Comparison of ENCODE assay signal across 27 mouse cellular contexts in genomic region chr13:41817583-41817982, GRCm38 (mm10). TPM values are rescaled to one million over a fixed set of nuclear protein-coding genes. Genes with fewer than 3 reads are reported as not detected.
DNase-seq lines count a peak whose midpoint lies in the region; ATAC-seq and TF ChIP-seq lines count a peak whose summit lies in the region.
"Had no signal": no experiment of that assay in that cellular context is flagged by ENCODE, and none has a peak within 500 bp of the region (broad histone marks: within the 10 kb centered on the region; RNA-seq: fewer than 3 reads in every experiment).

No protein-coding gene starts in this region.

- no peak overlapping the region for H3K4me2 ChIP-seq in embryonic facial prominence, embryonic 14.5 days (ENCODE audit: low read depth, low read length)
- H3K4me2 ChIP-seq in kidney, embryonic 14.5 days (replicated peaks; ENCODE audit: low read depth, low read length): no peak overlapping the region
- H3K4me2 ChIP-seq: forebrain, embryonic 13.5 days; heart, embryonic 11.5 days; hindbrain, embryonic 13.5 days; limb, embryonic 13.5 days; liver, embryonic 13.5 days; midbrain, embryonic 12.5 days; stomach, embryonic 15.5 days had no signal

- TF ChIP-seq POLR2A in kidney, adult 2 months (IDR thresholded peaks at IDR 0.05; ENCODE audit: low read depth, low read length): no peak
- TF ChIP-seq POLR2A in small intestine, adult 2 months (IDR thresholded peaks at IDR 0.05; ENCODE audit: low read depth, low read length): no peak

- no peak for TF ChIP-seq CTCF in kidney, adult 2 months (conservative IDR thresholded peaks at IDR 0.05; ENCODE audit: insufficient read depth, insufficient read length, low read depth, low read length)
- no peak for TF ChIP-seq CTCF in small intestine, adult 2 months (IDR thresholded peaks at IDR 0.05; ENCODE audit: extremely low read depth, insufficient read length, insufficient replicate concordance, low read depth, low read length)

- no peaks in the 10 kb centered on the region for H3K36me3 ChIP-seq in embryonic facial prominence, embryonic 14.5 days (ENCODE audit: control insufficient read depth, insufficient read depth, low read length)
- no peaks in the 10 kb centered on the region for H3K36me3 ChIP-seq in embryonic facial prominence, embryonic 10.5 days (replicated peaks)
- H3K36me3 ChIP-seq in kidney, adult 2 months (ENCODE audit: control insufficient read depth, insufficient read depth, low read length): no peaks in the 10 kb centered on the region
- H3K36me3 ChIP-seq in kidney, embryonic 14.5 days (ENCODE audit: control insufficient read depth, insufficient read depth, low read length): no peaks in the 10 kb centered on the region
- peaks cover 9% of the 10 kb centered on the region for H3K36me3 ChIP-seq in small intestine, adult 2 months (ENCODE audit: control insufficient read depth, insufficient read depth, low read length)
- H3K36me3 ChIP-seq: hindbrain, embryonic 13.5 days; limb, embryonic 13.5 days; liver, embryonic 13.5 days; midbrain, embryonic 12.5 days; stomach, embryonic 15.5 days had no signal

- H3K9me3 ChIP-seq in embryonic facial prominence, embryonic 14.5 days (ENCODE audit: control insufficient read depth, low read length): no peaks in the 10 kb centered on the region
- no peaks in the 10 kb centered on the region for H3K9me3 ChIP-seq in embryonic facial prominence, embryonic 10.5 days
- no peaks in the 10 kb centered on the region for H3K9me3 ChIP-seq in kidney, embryonic 14.5 days (ENCODE audit: control insufficient read depth, low read length)
- H3K9me3 ChIP-seq: forebrain, embryonic 13.5 days; hindbrain, embryonic 13.5 days; limb, embryonic 13.5 days; liver, embryonic 13.5 days; midbrain, embryonic 12.5 days; stomach, embryonic 15.5 days had no signal

- WGBS in embryonic facial prominence, embryonic 14.5 days: 75% methylated on average over 4 of the region's 4 CpGs
- WGBS in embryonic facial prominence, embryonic 10.5 days: 97% methylated on average over 4 of the region's 4 CpGs
- 34% methylated on average over 4 of the region's 4 CpGs for WGBS in kidney, adult 2 months
- WGBS in kidney, embryonic 14.5 days: 65% methylated on average over 4 of the region's 4 CpGs
- WGBS in small intestine, adult 2 months: 24% methylated on average over 4 of the region's 4 CpGs

- H3K27me3 ChIP-seq in embryonic facial prominence, embryonic 14.5 days (replicated peaks; ENCODE audit: control insufficient read depth, insufficient read depth, low read length): no peaks in the 10 kb centered on the region
- H3K27me3 ChIP-seq in embryonic facial prominence, embryonic 10.5 days (replicated peaks; ENCODE audit: low read depth, poor library complexity, severe bottlenecking): no peaks in the 10 kb centered on the region
- H3K27me3 ChIP-seq in kidney, adult 2 months (replicated peaks; ENCODE audit: control insufficient read depth, insufficient read depth, low read length): no peaks in the 10 kb centered on the region
- H3K27me3 ChIP-seq in kidney, embryonic 14.5 days (ENCODE audit: control insufficient read depth, insufficient read depth, low read length): no peaks in the 10 kb centered on the region
- H3K27me3 ChIP-seq in small intestine, adult 2 months (ENCODE audit: control insufficient read depth, insufficient read depth, low read length): no peaks in the 10 kb centered on the region
- H3K27me3 ChIP-seq: CH12.LX; forebrain, embryonic 13.5 days; hindbrain, embryonic 13.5 days; limb, embryonic 13.5 days; liver, embryonic 13.5 days; megakaryocyte, embryonic 14.5 days; midbrain, embryonic 12.5 days; stomach, embryonic 15.5 days had no signal

- DNase-seq in embryonic facial prominence, embryonic 14.5 days (ENCODE audit: low spot score): peak; percentile 35
- DNase-seq in embryonic facial prominence, embryonic 10.5 days (ENCODE audit: low spot score): no peak
- peak; percentile 84 for DNase-seq in kidney, adult 2 months
- DNase-seq in lung, postnatal 10 days: peak; percentile 24
- DNase-seq in lung, postnatal 14 days: no peak
- DNase-seq in natural killer cell, adult 2 months (ENCODE audit: low spot score in 2 of 2): no peak
- DNase-seq: adrenal gland, adult 8-10 months; cerebellum, adult 2 months; cerebellum, postnatal 14 days; gastrocnemius, postnatal 10 days; heart, postnatal 4 days; layer of hippocampus, postnatal 36 days; liver, embryonic 13.5 days; lung, adult 2 months; lung, postnatal 4 days had no signal

- no peak overlapping the region for H3K27ac ChIP-seq in embryonic facial prominence, embryonic 14.5 days (replicated peaks; ENCODE audit: low read depth, low read length)
- H3K27ac ChIP-seq in embryonic facial prominence, embryonic 10.5 days (replicated peaks): no peak overlapping the region
- no peak overlapping the region for H3K27ac ChIP-seq in kidney, adult 2 months (ENCODE audit: insufficient read depth, low read depth, low read length)
- no peak overlapping the region for H3K27ac ChIP-seq in kidney, embryonic 14.5 days (ENCODE audit: low read depth, low read length)
- peak overlapping the region; percentile 88 for H3K27ac ChIP-seq in small intestine, adult 2 months (ENCODE audit: insufficient read depth, low read depth, low read length)
- H3K27ac ChIP-seq: forebrain, embryonic 13.5 days; hindbrain, embryonic 13.5 days; limb, embryonic 13.5 days; liver, embryonic 13.5 days; midbrain, embryonic 12.5 days; stomach, embryonic 15.5 days had no signal

- H3K4me3 ChIP-seq in embryonic facial prominence, embryonic 14.5 days (ENCODE audit: low read depth, low read length): no peak overlapping the region
- H3K4me3 ChIP-seq in embryonic facial prominence, embryonic 10.5 days: no peak overlapping the region
- no peak overlapping the region for H3K4me3 ChIP-seq in kidney, adult 2 months (ENCODE audit: insufficient read depth, low read depth, low read length)
- no peak overlapping the region for H3K4me3 ChIP-seq in kidney, embryonic 14.5 days (ENCODE audit: low read length)
- peak overlapping the region; percentile 14; the same call in 1 of the 2 replicates for H3K4me3 ChIP-seq in small intestine, adult 2 months (ENCODE audit: low read depth, low read length)
- H3K4me3 ChIP-seq: forebrain, embryonic 13.5 days; hindbrain, embryonic 13.5 days; limb, embryonic 13.5 days; liver, embryonic 13.5 days; megakaryocyte, embryonic 14.5 days; midbrain, embryonic 12.5 days; stomach, embryonic 15.5 days had no signal

- ATAC-seq in embryonic facial prominence, embryonic 14.5 days (ENCODE audit: low read depth): peak; percentile 26; the same call in 1 of the 2 replicates
- no peak for ATAC-seq in kidney, embryonic 14.5 days (ENCODE audit: low FRiP score, low TSS enrichment)
- ATAC-seq: activated CD4-positive, CD25-positive, alpha-beta regulatory T cell, adult 4 months; forebrain, embryonic 13.5 days had no signal

- no peak overlapping the region for H3K9ac ChIP-seq in embryonic facial prominence, embryonic 14.5 days (ENCODE audit: low read depth, low read length)
- H3K9ac ChIP-seq in kidney, embryonic 14.5 days (ENCODE audit: low read depth, low read length): no peak overlapping the region
- H3K9ac ChIP-seq: forebrain, embryonic 13.5 days; hindbrain, embryonic 13.5 days; limb, embryonic 13.5 days; liver, embryonic 13.5 days; midbrain, embryonic 12.5 days; stomach, embryonic 15.5 days had no signal

- H3K4me1 ChIP-seq in embryonic facial prominence, embryonic 14.5 days (ENCODE audit: control insufficient read depth, insufficient read depth, low read length): no peaks in the 10 kb centered on the region
- H3K4me1 ChIP-seq in embryonic facial prominence, embryonic 10.5 days: peaks cover 5% of the 10 kb centered on the region
- H3K4me1 ChIP-seq in kidney, adult 2 months (ENCODE audit: control insufficient read depth, insufficient read depth, low read length): 0 out of 2 replicates have a peak, but pooled peaks cover 2% of the 10 kb centered on the region
- H3K4me1 ChIP-seq in kidney, embryonic 14.5 days (ENCODE audit: control insufficient read depth, insufficient read depth, low read length): no peaks in the 10 kb centered on the region
- peaks cover 12% of the 10 kb centered on the region; the same call in 1 of the 2 replicates for H3K4me1 ChIP-seq in small intestine, adult 2 months (ENCODE audit: control insufficient read depth, insufficient read depth, insufficient read length, low read length)
- H3K4me1 ChIP-seq: forebrain, embryonic 13.5 days; hindbrain, embryonic 13.5 days; limb, embryonic 13.5 days; liver, embryonic 13.5 days; megakaryocyte, embryonic 14.5 days; midbrain, embryonic 12.5 days; stomach, embryonic 15.5 days had no signal

RNA-seq across cellular contexts. Expression of gene Adtrp, which starts 29.9 kb away (rescaled TPM):
- polyA plus RNA-seq in embryonic facial prominence, embryonic 14.5 days (2014; fragmentation: Nextera tagmentation; extraction: Ambion mirVana): 3.1 and 3.3 TPM in 2 replicates
- polyA plus RNA-seq in embryonic facial prominence, embryonic 10.5 days (2016; fragmentation: Nextera tagmentation; extraction: Ambion mirVana): not detected in 2 replicates
- polyA plus RNA-seq in kidney, adult 2 months (2012; rRNA removed): 165 and 199 TPM in 2 replicates
- polyA plus RNA-seq in kidney, embryonic 14.5 days (2014; fragmentation: Nextera tagmentation; extraction: Ambion mirVana): 0.23 and 0.67 TPM in 2 replicates
- polyA plus RNA-seq in small intestine, adult 2 months (2012; rRNA removed): 48.1 and 76.9 TPM in 2 replicates
- polyA plus RNA-seq: C2C12; forebrain, embryonic 13.5 days; heart, embryonic 11.5 days; liver, embryonic 13.5 days; midbrain, embryonic 12.5 days had no signal

Comparison
In these comparisons a context has a peak if more than half of its experiments do, and no peak if none do; other contexts are left out.
1. DNase-seq: peak in embryonic facial prominence, embryonic 14.5 days (single experiment), kidney, adult 2 months (single experiment) and lung, postnatal 10 days (single experiment); none in embryonic facial prominence, embryonic 10.5 days (single experiment), lung, postnatal 14 days (single experiment) and natural killer cell, adult 2 months (0 of 2).
2. RNA of gene Adtrp, which starts 29.9 kb away (polyA plus RNA-seq): 165 to 199 TPM in kidney, adult 2 months and 48.1 to 76.9 TPM in small intestine, adult 2 months; 3.1 to 3.3 TPM in embryonic facial prominence, embryonic 14.5 days, 0.23 to 0.67 TPM in kidney, embryonic 14.5 days and not detected in embryonic facial prominence, embryonic 10.5 days; every median in the first group is over 10 times any median in the second.